Comparison of ENCODE assay signal across 17 mouse cellular contexts in genomic region chr4:41758701-41759100, GRCm38 (mm10). TPM values are rescaled to one million over a fixed set of nuclear protein-coding genes. Genes with fewer than 3 reads are reported as not detected.
A peak's percentile ranks its signal among the peaks of the same experiment; 100 is the strongest.
DNase-seq lines count a peak whose midpoint lies in the region; ATAC-seq and TF ChIP-seq lines count a peak whose summit lies in the region.
"Had no signal": no experiment of that assay in that cellular context is flagged by ENCODE, and none has a peak within 500 bp of the region (broad histone marks: within the 10 kb centered on the region; RNA-seq: fewer than 3 reads in every experiment).

No protein-coding gene starts in this region.

- WGBS in heart, embryonic 10.5 days = 91% methylated on average over 4 of the region's 4 CpGs
- 89% methylated on average over 4 of the region's 4 CpGs for WGBS in kidney, embryonic 15.5 days
- WGBS in stomach, embryonic 16.5 days = 92% methylated on average over 4 of the region's 4 CpGs
- 92% methylated on average over 4 of the region's 4 CpGs for WGBS in stomach, postnatal 0 days
- 93% methylated on average over 4 of the region's 4 CpGs for WGBS in small intestine, adult 2 months

- H3K4me3 ChIP-seq in heart, embryonic 10.5 days = no peak overlapping the region
- H3K4me3 ChIP-seq in kidney, embryonic 15.5 days (replicated peaks) = no peak overlapping the region
- H3K4me3 ChIP-seq in stomach, embryonic 16.5 days (replicated peaks; ENCODE audit: low read length) = no peak overlapping the region
- no peak overlapping the region for H3K4me3 ChIP-seq in stomach, postnatal 0 days (ENCODE audit: low read depth, low read length)
- no peak overlapping the region for H3K4me3 ChIP-seq in small intestine, adult 2 months (ENCODE audit: low read depth, low read length)
- H3K4me3 ChIP-seq: erythroblast, embryonic 14.5 days; forebrain, embryonic 15.5 days had no signal

- no peak for ATAC-seq in kidney, embryonic 15.5 days (replicated peaks; ENCODE audit: low FRiP score)
- no peak for ATAC-seq in stomach, embryonic 16.5 days (ENCODE audit: insufficient read depth, low FRiP score)
- no peak for ATAC-seq in stomach, postnatal 0 days (ENCODE audit: low FRiP score, low TSS enrichment)
- ATAC-seq: forebrain, embryonic 15.5 days had no signal

- H3K36me3 ChIP-seq in heart, embryonic 10.5 days = peaks cover 24% of the 10 kb centered on the region
- peaks cover 23% of the 10 kb centered on the region for H3K36me3 ChIP-seq in kidney, embryonic 15.5 days
- no peaks in the 10 kb centered on the region for H3K36me3 ChIP-seq in stomach, embryonic 16.5 days (ENCODE audit: control insufficient read depth, insufficient read depth, low read length)
- peaks cover 5% of the 10 kb centered on the region; the same call in 1 of the 2 replicates for H3K36me3 ChIP-seq in stomach, postnatal 0 days (ENCODE audit: control insufficient read depth, insufficient read depth, low read length)
- peaks cover 12% of the 10 kb centered on the region for H3K36me3 ChIP-seq in small intestine, adult 2 months (ENCODE audit: control insufficient read depth, insufficient read depth, low read length)
- H3K36me3 ChIP-seq: forebrain, embryonic 15.5 days had no signal

- peak; percentile 70 for DNase-seq in heart, embryonic 10.5 days (ENCODE audit: low spot score)
- DNase-seq in heart, postnatal 10 days = no peak
- no peak for DNase-seq in kidney, postnatal 25 days
- DNase-seq in stomach, postnatal 0 days (ENCODE audit: low spot score) = no peak
- no peak for DNase-seq in urinary bladder, postnatal 25 days (ENCODE audit: low spot score)
- DNase-seq: retina, postnatal 1 day had no signal

- peaks cover 61% of the 10 kb centered on the region for H3K4me1 ChIP-seq in heart, embryonic 10.5 days
- H3K4me1 ChIP-seq in kidney, embryonic 15.5 days = peaks cover 71% of the 10 kb centered on the region
- peaks cover 38% of the 10 kb centered on the region for H3K4me1 ChIP-seq in stomach, embryonic 16.5 days (ENCODE audit: control insufficient read depth, insufficient read depth, low read length)
- peaks cover 11% of the 10 kb centered on the region; the same call in 1 of the 2 replicates for H3K4me1 ChIP-seq in stomach, postnatal 0 days (replicated peaks; ENCODE audit: control insufficient read depth, insufficient read depth)
- H3K4me1 ChIP-seq in small intestine, adult 2 months (ENCODE audit: control insufficient read depth, insufficient read depth, insufficient read length, low read length) = peaks cover 16% of the 10 kb centered on the region

- TF ChIP-seq POLR2A in small intestine, adult 2 months (IDR thresholded peaks at IDR 0.05; ENCODE audit: low read depth, low read length) = no peak

- no peak overlapping the region for H3K4me2 ChIP-seq in kidney, embryonic 15.5 days
- H3K4me2 ChIP-seq in stomach, embryonic 16.5 days (ENCODE audit: low read depth, low read length) = no peak overlapping the region
- H3K4me2 ChIP-seq in stomach, postnatal 0 days (replicated peaks; ENCODE audit: low read depth) = no peak overlapping the region
- H3K4me2 ChIP-seq: forebrain, embryonic 15.5 days had no signal

- no peak overlapping the region for H3K9ac ChIP-seq in kidney, embryonic 15.5 days
- 0 out of 2 replicates have a peak overlapping the region, but pooled peaks have one; percentile 1 for H3K9ac ChIP-seq in stomach, embryonic 16.5 days (ENCODE audit: low read length)
- H3K9ac ChIP-seq in stomach, postnatal 0 days (ENCODE audit: low read length) = no peak overlapping the region
- H3K9ac ChIP-seq: forebrain, embryonic 15.5 days had no signal

- no peaks in the 10 kb centered on the region for H3K27me3 ChIP-seq in heart, embryonic 10.5 days (ENCODE audit: insufficient read depth, poor library complexity, severe bottlenecking)
- no peaks in the 10 kb centered on the region for H3K27me3 ChIP-seq in kidney, embryonic 15.5 days
- no peaks in the 10 kb centered on the region for H3K27me3 ChIP-seq in stomach, embryonic 16.5 days (ENCODE audit: control insufficient read depth, insufficient read depth, low read length)
- no peaks in the 10 kb centered on the region for H3K27me3 ChIP-seq in stomach, postnatal 0 days (ENCODE audit: control insufficient read depth, insufficient read depth, low read length)
- H3K27me3 ChIP-seq in small intestine, adult 2 months (ENCODE audit: control insufficient read depth, insufficient read depth, low read length) = no peaks in the 10 kb centered on the region
- H3K27me3 ChIP-seq: forebrain, embryonic 15.5 days had no signal

- no peak overlapping the region for H3K27ac ChIP-seq in heart, embryonic 10.5 days
- peak overlapping the region; percentile 89; the same call in 1 of the 2 replicates for H3K27ac ChIP-seq in kidney, embryonic 15.5 days
- no peak overlapping the region for H3K27ac ChIP-seq in stomach, embryonic 16.5 days (ENCODE audit: low read length)
- H3K27ac ChIP-seq in stomach, postnatal 0 days (replicated peaks) = no peak overlapping the region
- H3K27ac ChIP-seq in small intestine, adult 2 months (ENCODE audit: insufficient read depth, low read depth, low read length) = 0 out of 2 replicates have a peak overlapping the region, but pooled peaks have one; percentile 3
- H3K27ac ChIP-seq: forebrain, embryonic 15.5 days had no signal

- H3K9me3 ChIP-seq in heart, embryonic 10.5 days = no peaks in the 10 kb centered on the region
- no peaks in the 10 kb centered on the region for H3K9me3 ChIP-seq in kidney, embryonic 15.5 days (replicated peaks)
- no peaks in the 10 kb centered on the region for H3K9me3 ChIP-seq in stomach, embryonic 16.5 days (replicated peaks; ENCODE audit: control insufficient read depth, low read length)
- H3K9me3 ChIP-seq in stomach, postnatal 0 days (ENCODE audit: control insufficient read depth, low read length) = no peaks in the 10 kb centered on the region
- H3K9me3 ChIP-seq: forebrain, embryonic 15.5 days had no signal

- intact Hi-C loops in heart, postnatal 10 days (cut with DNase I) = no loop called here

- no peak for TF ChIP-seq CTCF in stomach, postnatal 0 days (IDR thresholded peaks at IDR 0.05; ENCODE audit: low read depth)
- no peak for TF ChIP-seq CTCF in small intestine, adult 2 months (IDR thresholded peaks at IDR 0.05; ENCODE audit: extremely low read depth, insufficient read length, insufficient replicate concordance, low read depth, low read length)

- no peak for TF ChIP-seq EP300 in stomach, postnatal 0 days (optimal IDR thresholded peaks at IDR 0.05)

RNA-seq across cellular contexts. Expression of gene Sigmar1, which starts 2.7 kb away (rescaled TPM):
- polyA plus RNA-seq in heart, embryonic 10.5 days (2016; fragmentation: Nextera tagmentation; extraction: Ambion mirVana) = 79.3 and 97.8 TPM in 2 replicates
- total RNA-seq in heart, postnatal 10 days (2021) = 10 to 100 TPM; 23.8 to 28.6 TPM
- polyA plus RNA-seq in kidney, embryonic 15.5 days (2015; fragmentation: Nextera tagmentation; extraction: Ambion mirVana) = 79.7 and 87.4 TPM in 2 replicates
- polyA plus RNA-seq in stomach, embryonic 16.5 days (2015; fragmentation: Nextera tagmentation; extraction: Ambion mirVana) = 76.9 and 88.4 TPM in 2 replicates
- polyA plus RNA-seq in stomach, postnatal 0 days (2015; fragmentation: Nextera tagmentation; extraction: Ambion mirVana) = 41.6 and 43.9 TPM in 2 replicates
- polyA plus RNA-seq in small intestine, adult 2 months (2012; rRNA removed) = 28.1 and 44.0 TPM in 2 replicates

RNA-seq across cellular contexts. Expression of gene Galt, which starts 3.7 kb away (rescaled TPM):
- 52.7 and 69.7 TPM in 2 replicates for polyA plus RNA-seq in heart, embryonic 10.5 days (2016; fragmentation: Nextera tagmentation; extraction: Ambion mirVana)
- total RNA-seq in heart, postnatal 10 days (2021) = 10 to 100 TPM; 57.7 to 66.1 TPM
- 50.7 and 52.5 TPM in 2 replicates for polyA plus RNA-seq in kidney, embryonic 15.5 days (2015; fragmentation: Nextera tagmentation; extraction: Ambion mirVana)
- polyA plus RNA-seq in stomach, embryonic 16.5 days (2015; fragmentation: Nextera tagmentation; extraction: Ambion mirVana) = 43.8 and 44.7 TPM in 2 replicates
- 27.4 and 31.3 TPM in 2 replicates for polyA plus RNA-seq in stomach, postnatal 0 days (2015; fragmentation: Nextera tagmentation; extraction: Ambion mirVana)
- polyA plus RNA-seq in small intestine, adult 2 months (2012; rRNA removed) = 57.5 and 104 TPM in 2 replicates

RNA-seq across cellular contexts. Expression of gene Ccl27a, which starts 15.3 kb away (rescaled TPM):
- 38.1 and 39.7 TPM in 2 replicates for polyA plus RNA-seq in heart, embryonic 10.5 days (2016; fragmentation: Nextera tagmentation; extraction: Ambion mirVana)
- total RNA-seq in heart, postnatal 10 days (2021) = 10 to 100 TPM; 23.1 to 24.3 TPM
- polyA plus RNA-seq in kidney, embryonic 15.5 days (2015; fragmentation: Nextera tagmentation; extraction: Ambion mirVana) = 36.5 and 42.4 TPM in 2 replicates
- 29.9 and 33.6 TPM in 2 replicates for polyA plus RNA-seq in stomach, embryonic 16.5 days (2015; fragmentation: Nextera tagmentation; extraction: Ambion mirVana)
- 21.2 and 21.3 TPM in 2 replicates for polyA plus RNA-seq in stomach, postnatal 0 days (2015; fragmentation: Nextera tagmentation; extraction: Ambion mirVana)
- 11.7 and 14.6 TPM in 2 replicates for polyA plus RNA-seq in small intestine, adult 2 months (2012; rRNA removed)
- total RNA-seq: monocyte, adult 5-6 weeks had no signal

RNA-seq across cellular contexts. Expression of gene Arid3c, which starts 27.8 kb away (rescaled TPM):
- not detected in 2 replicates for polyA plus RNA-seq in heart, embryonic 10.5 days (2016; fragmentation: Nextera tagmentation; extraction: Ambion mirVana)
- not detected for total RNA-seq in heart, postnatal 10 days (2021)
- 0.12 and 0.17 TPM in 2 replicates for polyA plus RNA-seq in kidney, embryonic 15.5 days (2015; fragmentation: Nextera tagmentation; extraction: Ambion mirVana)
- polyA plus RNA-seq in stomach, embryonic 16.5 days (2015; fragmentation: Nextera tagmentation; extraction: Ambion mirVana) = not detected in 2 replicates
- 0.05 and 0.07 TPM in 2 replicates for polyA plus RNA-seq in stomach, postnatal 0 days (2015; fragmentation: Nextera tagmentation; extraction: Ambion mirVana)
- 0.09 TPM in 1 of 2 replicates, not detected in the other for polyA plus RNA-seq in small intestine, adult 2 months (2012; rRNA removed)
- total RNA-seq: adrenal gland, adult 18-20 months; ES-E14; hematopoietic stem cell, adult 5-6 weeks; layer of hippocampus, adult 8-10 months; monocyte, adult 5-6 weeks had no signal
- polyA plus RNA-seq: erythroblast, embryonic 14.5 days; stomach, embryonic 14.5 days had no signal

RNA-seq across cellular contexts. Expression of gene Dctn3, which starts 35.7 kb away (rescaled TPM):
- 143 and 146 TPM in 2 replicates for polyA plus RNA-seq in heart, embryonic 10.5 days (2016; fragmentation: Nextera tagmentation; extraction: Ambion mirVana)
- total RNA-seq in heart, postnatal 10 days (2021) = 10 to 100 TPM; 85.9 to 92.3 TPM
- polyA plus RNA-seq in kidney, embryonic 15.5 days (2015; fragmentation: Nextera tagmentation; extraction: Ambion mirVana) = 128 and 132 TPM in 2 replicates
- polyA plus RNA-seq in stomach, embryonic 16.5 days (2015; fragmentation: Nextera tagmentation; extraction: Ambion mirVana) = 132 TPM in 2 replicates
- 129 TPM in 2 replicates for polyA plus RNA-seq in stomach, postnatal 0 days (2015; fragmentation: Nextera tagmentation; extraction: Ambion mirVana)
- polyA plus RNA-seq in small intestine, adult 2 months (2012; rRNA removed) = 35.0 and 69.5 TPM in 2 replicates

Comparison
In these comparisons a context has a peak if more than half of its experiments do, and no peak if none do; other contexts are left out.
1. H3K27ac ChIP-seq: peak in kidney, embryonic 15.5 days (single experiment) and small intestine, adult 2 months (single experiment); none in heart, embryonic 10.5 days (single experiment), stomach, embryonic 16.5 days (single experiment) and stomach, postnatal 0 days (single experiment).